Comparison of ENCODE assay signal across 8 mouse cellular contexts in the genomic region with DNA sequence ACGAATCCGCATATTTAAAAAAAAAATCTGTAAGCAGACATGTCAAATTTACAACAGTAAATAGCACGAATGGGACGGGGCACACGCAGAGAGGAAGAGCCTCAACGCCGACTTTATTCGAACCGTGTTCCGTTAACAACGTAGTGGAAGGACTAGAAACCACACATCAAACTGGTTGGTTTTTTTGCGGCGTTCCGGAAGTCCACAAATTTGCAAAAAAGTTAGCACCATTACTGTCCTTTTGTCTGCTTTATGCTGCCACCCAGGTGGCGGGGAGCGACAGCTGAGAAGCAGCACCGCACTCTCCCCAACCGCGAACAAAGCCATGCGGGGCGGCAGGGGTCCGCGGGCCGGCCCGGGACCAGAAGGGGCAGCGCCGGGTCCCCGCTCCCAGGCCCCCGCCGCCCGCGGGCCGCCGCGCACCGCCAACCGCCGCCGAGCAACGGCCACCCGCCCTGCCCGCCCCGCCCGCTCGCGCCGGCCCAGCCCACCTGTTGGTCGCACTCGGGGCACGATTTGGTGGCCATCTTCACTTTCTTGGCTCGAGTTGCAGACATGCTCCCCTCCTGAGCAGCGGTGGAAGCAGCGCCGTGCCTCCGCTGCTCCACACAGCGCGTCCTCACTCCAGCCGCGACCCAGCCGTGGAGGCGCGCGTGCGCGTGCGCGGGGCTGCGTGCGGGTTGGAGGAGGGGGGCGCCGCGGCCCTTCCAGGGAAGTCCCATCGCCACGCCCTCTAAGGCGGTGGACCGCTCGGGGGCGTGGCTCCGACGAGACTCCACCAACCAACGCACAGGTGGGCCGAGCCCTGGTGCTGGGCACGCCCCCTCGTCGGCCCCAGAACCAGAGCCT. TPM values are rescaled to one million over a fixed set of nuclear protein-coding genes. Genes with fewer than 3 reads are reported as not detected.
DNase-seq lines count a peak whose midpoint lies in the region; ATAC-seq and TF ChIP-seq lines count a peak whose summit lies in the region.

Gene 4921524J17Rik (minus strand): TSS at position 666 of the 849 bp plus-strand sequence.

- H3K9me3 ChIP-seq in MEL (replicated peaks; ENCODE audit: insufficient read depth, low read length) = no peaks in the 10 kb centered on the region
- H3K9me3 ChIP-seq in hindbrain, embryonic 10.5 days = no peaks in the 10 kb centered on the region
- H3K9me3 ChIP-seq in lung, postnatal 0 days (ENCODE audit: low read length) = no peaks in the 10 kb centered on the region

- H3K4me3 ChIP-seq in MEL (ENCODE audit: control insufficient read depth in 1 of 2, insufficient read depth in 1 of 2, low read depth in 2 of 2, low read length in 2 of 2) = peak within 1 kb of the TSS; percentile 96 to 99
- peak within 1 kb of the TSS; percentile 97 for H3K4me3 ChIP-seq in cerebellum, adult 2 months (replicated peaks; ENCODE audit: insufficient read depth, low read depth, low read length)
- H3K4me3 ChIP-seq in hindbrain, embryonic 10.5 days = peak within 1 kb of the TSS; percentile 80
- H3K4me3 ChIP-seq in lung, postnatal 0 days (ENCODE audit: low read depth, low read length) = peak within 1 kb of the TSS; percentile 94

- H3K4me1 ChIP-seq in MEL (ENCODE audit: control insufficient read depth in 1 of 2, insufficient read depth in 2 of 2, low read length in 2 of 2) = peaks cover 17 to 18% of the 10 kb centered on the region in 2 experiments
- no peaks in the 10 kb centered on the region for H3K4me1 ChIP-seq in cerebellum, adult 2 months (ENCODE audit: control insufficient read depth, insufficient read depth, low read length)
- peaks cover 48% of the 10 kb centered on the region for H3K4me1 ChIP-seq in hindbrain, embryonic 10.5 days (replicated peaks)
- peaks cover 14% of the 10 kb centered on the region; the same call in 1 of the 2 replicates for H3K4me1 ChIP-seq in lung, postnatal 0 days (ENCODE audit: insufficient read depth, low read depth, low read length)

- H3K4me2 ChIP-seq in lung, postnatal 0 days (replicated peaks; ENCODE audit: low read depth, low read length) = peak within 1 kb of the TSS; percentile 53

- peak; percentile 100 for ATAC-seq in lung, postnatal 0 days

- H3K27me3 ChIP-seq in MEL (ENCODE audit: control insufficient read depth in 1 of 2, insufficient read depth in 2 of 2, low read length in 2 of 2) = no peaks in the 10 kb centered on the region
- H3K27me3 ChIP-seq in cerebellum, adult 2 months (ENCODE audit: control insufficient read depth, insufficient read depth, low read length) = no peaks in the 10 kb centered on the region
- H3K27me3 ChIP-seq in hindbrain, embryonic 10.5 days (ENCODE audit: insufficient read depth, poor library complexity, severe bottlenecking) = peaks cover 9% of the 10 kb centered on the region; the same call in 1 of the 2 replicates
- no peaks in the 10 kb centered on the region for H3K27me3 ChIP-seq in lung, postnatal 0 days (replicated peaks; ENCODE audit: insufficient read depth, low read length)

- TF ChIP-seq EP300 in MEL (IDR thresholded peaks at IDR 0.05; ENCODE audit: low read depth in 1 of 2, low read length in 2 of 2) = peak in 1 of 2 experiments; percentile 8; a peak in 1 of 4 replicates
- TF ChIP-seq EP300 in lung, postnatal 0 days (IDR thresholded peaks at IDR 0.05) = no peak

- TF ChIP-seq CTCF in MEL (IDR thresholded peaks at IDR 0.05 in 2 of 3, conservative IDR thresholded peaks at IDR 0.05 in 1 of 3; ENCODE audit: control insufficient read depth in 1 of 3, insufficient read depth in 1 of 3, low read depth in 2 of 3, low read length in 3 of 3, poor library complexity in 1 of 3, severe bottlenecking in 1 of 3) = no peak
- TF ChIP-seq CTCF in cerebellum, adult 2 months (IDR thresholded peaks at IDR 0.05; ENCODE audit: borderline replicate concordance, insufficient read depth, low read depth, low read length) = no peak
- TF ChIP-seq CTCF in lung, postnatal 0 days (IDR thresholded peaks at IDR 0.05) = peak; percentile 22; the same call in 1 of the 2 replicates

- TF ChIP-seq RAD21 in MEL (IDR thresholded peaks at IDR 0.05; ENCODE audit: low read depth, low read length) = no peak

- WGBS in cerebellum, adult 2 months = under 1% methylated on average over 84 of the region's 85 CpGs
- WGBS in hindbrain, embryonic 10.5 days = under 1% methylated on average over 85 of the region's 85 CpGs
- 3% methylated on average over 54 of the region's 85 CpGs for WGBS in lung, postnatal 0 days

- H3K79me2 ChIP-seq in MEL (ENCODE audit: control insufficient read depth, insufficient read depth, low read length, poor library complexity) = peaks cover 36% of the 10 kb centered on the region

- H3K9ac ChIP-seq in MEL (ENCODE audit: control insufficient read depth, low read depth, low read length, poor library complexity, severe bottlenecking) = peak within 1 kb of the TSS; percentile 84
- peak within 1 kb of the TSS; percentile 73 for H3K9ac ChIP-seq in lung, postnatal 0 days (replicated peaks; ENCODE audit: low read depth)

- DNase-seq in MEL (ENCODE audit: low read depth, low spot score) = peak; percentile 96
- peak; percentile 96 to 97 for DNase-seq in cerebellum, adult 2 months
- peak; percentile 98 for DNase-seq in forelimb bud, embryonic 11.5 days (ENCODE audit: low read depth, low spot score)
- peak; percentile 96 for DNase-seq in hindbrain, embryonic 10.5 days (ENCODE audit: low spot score)
- peak; percentile 98 for DNase-seq in layer of hippocampus, adult 9-11 months
- DNase-seq in lung, postnatal 0 days (ENCODE audit: low spot score) = peak; percentile 99
- peak; percentile 92 for DNase-seq in ovary, postnatal 14 days (ENCODE audit: low spot score)
- DNase-seq in thymus, postnatal 14 days = peak; percentile 99

- peak; percentile 90 for TF ChIP-seq POLR2A in MEL (IDR thresholded peaks at IDR 0.05; ENCODE audit: control insufficient read depth in 1 of 2, insufficient read depth in 1 of 2, low read depth in 1 of 2, low read length in 2 of 2, poor library complexity in 1 of 2)
- TF ChIP-seq POLR2A in cerebellum, adult 2 months (IDR thresholded peaks at IDR 0.05; ENCODE audit: borderline replicate concordance, insufficient read depth, low read length) = peak; percentile 90

- peak within 1 kb of the TSS; percentile 90 for H3K27ac ChIP-seq in MEL (ENCODE audit: control insufficient read depth, low read depth, low read length)
- H3K27ac ChIP-seq in cerebellum, adult 2 months (ENCODE audit: insufficient read depth, low read length) = no peak within 1 kb of the TSS; the same call in 1 of the 2 replicates
- peak within 1 kb of the TSS; percentile 97 for H3K27ac ChIP-seq in hindbrain, embryonic 10.5 days
- peak within 1 kb of the TSS; percentile 89 for H3K27ac ChIP-seq in lung, postnatal 0 days (ENCODE audit: low read length)

- peaks cover 0 to 36% of the 10 kb centered on the region in 2 experiments; a peak in 2 of 4 replicates for H3K36me3 ChIP-seq in MEL (ENCODE audit: control insufficient read depth in 1 of 2, insufficient read depth in 2 of 2, low read length in 2 of 2)
- H3K36me3 ChIP-seq in hindbrain, embryonic 10.5 days = no peaks in the 10 kb centered on the region
- no peaks in the 10 kb centered on the region for H3K36me3 ChIP-seq in lung, postnatal 0 days (ENCODE audit: insufficient read depth, low read length)

TF ChIP-seq in MEL, 35 proteins besides CTCF, POLR2A, EP300 and RAD21:
- TF ChIP-seq BHLHE40 (IDR thresholded peaks at IDR 0.05; ENCODE audit: borderline replicate concordance, low read depth, low read length) = no peak
- 0 out of 2 replicates have a peak, but pooled peaks have one; percentile 19 for TF ChIP-seq ELF1 (IDR thresholded peaks at IDR 0.05; ENCODE audit: low read depth, low read length)
- peak; percentile 58 for TF ChIP-seq MXI1 (IDR thresholded peaks at IDR 0.05; ENCODE audit: low read depth, low read length)
- peak; percentile 42; the same call in 1 of the 2 replicates for TF ChIP-seq ZNF384 (IDR thresholded peaks at IDR 0.05; ENCODE audit: low read depth, low read length)
- 0 out of 2 replicates have a peak, but pooled peaks have one; percentile 6 for TF ChIP-seq RCOR1 (IDR thresholded peaks at IDR 0.05; ENCODE audit: low read depth, low read length)
- TF ChIP-seq USF2 (IDR thresholded peaks at IDR 0.05; ENCODE audit: borderline replicate concordance in 1 of 2, insufficient read depth in 1 of 2, low read depth in 1 of 2, low read length in 2 of 2) = no peak
- peak; percentile 42; the same call in 1 of the 2 replicates for TF ChIP-seq MAX (IDR thresholded peaks at IDR 0.05; ENCODE audit: low read length)
- TF ChIP-seq MAZ (IDR thresholded peaks at IDR 0.05; ENCODE audit: low read depth, low read length) = peak; percentile 78; the same call in 1 of the 2 replicates
- peak; percentile 55; the same call in 1 of the 2 replicates for TF ChIP-seq HCFC1 (IDR thresholded peaks at IDR 0.05; ENCODE audit: low read depth, low read length)
- no peak for TF ChIP-seq UBTF (IDR thresholded peaks at IDR 0.05; ENCODE audit: borderline replicate concordance, insufficient read depth, low read depth, low read length)
- TF ChIP-seq CHD1 (IDR thresholded peaks at IDR 0.05; ENCODE audit: low read depth, low read length) = no peak
- TF ChIP-seq TAL1 (IDR thresholded peaks at IDR 0.05; ENCODE audit: low read length) = no peak
- peak; percentile 65; the same call in 1 of the 2 replicates for TF ChIP-seq POLR2AphosphoS2 (IDR thresholded peaks at IDR 0.05; ENCODE audit: low read length)
- TF ChIP-seq MYC (IDR thresholded peaks at IDR 0.05; ENCODE audit: low read depth, low read length) = 0 out of 2 replicates have a peak, but pooled peaks have one; percentile 6
- 0 out of 2 replicates have a peak, but pooled peaks have one; percentile 49 for TF ChIP-seq TCF12 (IDR thresholded peaks at IDR 0.05; ENCODE audit: low read depth, low read length)
- TF ChIP-seq ZC3H11A (IDR thresholded peaks at IDR 0.05; ENCODE audit: low read depth, low read length) = no peak
- TF ChIP-seq SIN3A (IDR thresholded peaks at IDR 0.05; ENCODE audit: low read length) = peak; percentile 34; the same call in 1 of the 2 replicates
- peak; percentile 81 for TF ChIP-seq ZMIZ1 (IDR thresholded peaks at IDR 0.05; ENCODE audit: low read depth, low read length)
- TF ChIP-seq NRF1 (IDR thresholded peaks at IDR 0.05; ENCODE audit: insufficient read depth, low read depth, low read length, poor library complexity, severe bottlenecking) = peak; percentile 92
- peak; percentile 83 for TF ChIP-seq NELFE (IDR thresholded peaks at IDR 0.05; ENCODE audit: low read depth, low read length)

RNA-seq across cellular contexts. Expression of gene 4921524J17Rik, which starts in this region (rescaled TPM):
- total RNA-seq in MEL (2012; rRNA removed) = 14.6 and 16.1 TPM in 2 replicates
- 10 to 100 TPM in 1 of 2 experiments, not detected in 1; 21.9 TPM for polyA plus RNA-seq in MEL (2012; ENCODE audit: insufficient read depth in 1 of 2, insufficient read length in 2 of 2, low read depth in 1 of 2, low replicate concordance in 2 of 2, missing spikeins in 1 of 2)
- polyA plus RNA-seq in cerebellum, adult 2 months (2012; rRNA removed) = 13.8 and 15.5 TPM in 2 replicates
- polyA plus RNA-seq in hindbrain, embryonic 10.5 days (2016; fragmentation: Nextera tagmentation; extraction: Ambion mirVana) = 39.8 and 42.9 TPM in 2 replicates
- 41.9 and 42.4 TPM in 2 replicates for polyA plus RNA-seq in lung, postnatal 0 days (2015; fragmentation: Nextera tagmentation; extraction: Ambion mirVana)
